Mouse (Mus musculus): ENCODE results near the gene Prkar2a. TPM values are rescaled to one million over a fixed set of nuclear protein-coding genes. Genes with fewer than 3 reads are reported as not detected.

The Prkar2a gene
- polyA plus RNA-seq (2015; fragmentation: Illumina TruSeq; extraction: RNeasy Lipid Tissue Mini Kit (QIAGEN cat#74804); ENCODE audit: low read depth, low replicate concordance) = 37.8 TPM

GRCm38 (mm10) chr9:108689106-108689505 is at the start of gene Prkar2a:
Gene Prkar2a (plus strand): TSS chr9:108689314.

GRCm38 (mm10) chr9:108648611-108649560 is 40.2 kb upstream of the Prkar2a start, which contains the start of gene Arih2:
Gene Arih2 (minus strand): TSS chr9:108649386.

DNA sequence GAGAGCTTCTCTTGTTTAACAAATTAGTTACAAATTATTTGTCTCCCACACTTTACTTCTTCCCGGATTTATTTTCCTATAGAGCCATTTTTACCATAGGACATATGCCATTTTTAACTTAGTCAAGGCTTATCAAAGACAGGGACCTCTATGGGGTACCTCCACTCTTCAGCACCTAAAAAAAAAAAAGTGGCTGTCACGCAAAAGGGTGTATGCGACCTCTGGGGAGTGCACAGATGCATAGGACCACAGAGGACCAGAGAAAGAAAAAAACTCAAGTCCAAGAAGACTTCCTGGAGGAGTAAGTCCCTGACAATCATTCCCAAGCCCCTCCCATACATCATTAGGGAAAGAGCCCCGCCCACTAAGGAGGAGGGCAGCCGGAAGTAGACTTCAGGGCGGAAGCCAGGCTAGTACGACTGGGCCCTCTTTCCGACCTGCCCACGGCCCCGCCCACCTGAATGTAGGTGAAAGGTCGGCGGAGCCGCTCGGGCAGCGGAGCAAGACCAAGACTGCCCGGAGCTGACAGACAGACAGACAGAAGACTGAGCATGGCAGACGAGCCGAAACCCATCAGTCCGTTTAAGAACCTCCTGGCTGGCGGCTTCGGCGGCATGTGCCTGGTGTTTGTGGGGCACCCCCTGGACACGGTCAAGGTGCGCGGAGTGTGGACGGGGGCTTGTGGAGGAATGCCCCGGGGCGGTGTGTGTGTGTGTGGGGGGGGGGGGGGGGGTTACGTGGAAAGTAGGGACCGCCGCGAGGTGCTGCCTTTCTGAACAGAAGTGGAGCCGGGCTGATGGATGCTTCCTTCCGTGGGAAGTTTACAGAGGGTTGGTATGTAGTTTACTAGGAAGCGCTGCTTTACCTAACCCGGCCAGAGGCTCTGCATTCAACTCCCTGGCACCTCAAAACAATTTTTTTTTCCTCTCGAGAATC is 27.2 kb upstream of the Prkar2a start, which contains the start of gene Slc25a20:
TSS of gene Slc25a20 (plus strand) at position 412 of the 936 bp plus-strand sequence.

DNA sequence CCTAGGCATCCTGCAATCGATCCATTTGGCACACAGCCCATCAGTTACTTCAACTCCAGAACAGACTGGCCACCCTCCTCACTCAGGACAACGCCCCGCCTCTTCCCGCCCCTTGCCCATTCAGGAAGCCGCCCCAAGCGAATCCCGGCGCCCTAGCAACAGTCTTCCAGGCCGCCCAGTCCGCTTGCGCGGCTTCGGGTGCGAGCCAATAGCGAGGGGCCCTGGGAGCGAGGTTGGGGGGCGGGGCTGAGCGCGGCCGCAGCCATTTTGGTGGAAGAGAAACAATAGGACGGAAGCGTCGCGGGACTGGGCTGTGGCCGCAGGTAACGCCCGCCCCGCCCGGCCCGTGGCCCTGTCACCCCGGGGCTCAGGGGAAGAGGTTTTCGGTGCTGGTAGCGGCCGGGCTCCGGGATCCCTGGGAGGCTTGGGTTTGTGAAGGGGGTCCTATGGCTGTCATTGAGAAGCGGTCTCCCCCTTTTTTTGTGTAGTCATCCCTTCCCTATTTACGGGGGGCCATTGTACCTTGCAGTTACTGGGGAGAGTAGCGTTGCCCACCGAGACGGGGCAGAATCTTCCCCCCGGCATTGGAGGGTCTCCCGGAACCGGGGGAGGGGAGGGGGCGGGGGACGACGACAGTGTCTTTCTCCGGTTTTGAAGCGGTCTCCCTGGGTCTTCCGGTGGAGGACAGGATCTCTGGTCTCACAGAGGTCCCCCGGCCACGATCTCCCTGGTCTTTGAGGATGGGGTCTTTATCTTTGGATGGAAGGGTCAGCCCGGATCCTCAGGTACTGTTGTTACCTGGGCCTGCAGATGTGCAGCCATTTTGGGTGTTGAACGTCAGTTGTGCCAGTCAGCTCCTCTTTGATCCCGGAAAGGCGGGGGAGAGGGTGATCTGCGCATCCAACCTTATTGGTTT is 94.7 kb downstream of the Prkar2a start, which contains the start of gene Ip6k2:
TSS of gene Ip6k2 (plus strand) at position 249 of the 916 bp plus-strand sequence.

Other genes starting within 250 kb of the Prkar2a start
- 21.9 TPM for gene Ccdc71, start 228.8 kb upstream of the Prkar2a start, polyA plus RNA-seq (2015; fragmentation: Illumina TruSeq; extraction: RNeasy Lipid Tissue Mini Kit (QIAGEN cat#74804); ENCODE audit: low read depth, low replicate concordance)
- 26.8 TPM for gene Klhdc8b, start 227.7 kb upstream of the Prkar2a start, polyA plus RNA-seq (2015; fragmentation: Illumina TruSeq; extraction: RNeasy Lipid Tissue Mini Kit (QIAGEN cat#74804); ENCODE audit: low read depth, low replicate concordance)
- 20.5 TPM for gene Lamb2, start 209.6 kb upstream of the Prkar2a start, polyA plus RNA-seq (2015; fragmentation: Illumina TruSeq; extraction: RNeasy Lipid Tissue Mini Kit (QIAGEN cat#74804); ENCODE audit: low read depth, low replicate concordance)
- 95.0 TPM for gene Usp19, start 198.7 kb upstream of the Prkar2a start, polyA plus RNA-seq (2015; fragmentation: Illumina TruSeq; extraction: RNeasy Lipid Tissue Mini Kit (QIAGEN cat#74804); ENCODE audit: low read depth, low replicate concordance)
- 70.9 TPM for gene Qars, start 181.6 kb upstream of the Prkar2a start, polyA plus RNA-seq (2015; fragmentation: Illumina TruSeq; extraction: RNeasy Lipid Tissue Mini Kit (QIAGEN cat#74804); ENCODE audit: low read depth, low replicate concordance)
- 77.0 TPM for gene Qrich1, start 172.5 kb upstream of the Prkar2a start, polyA plus RNA-seq (2015; fragmentation: Illumina TruSeq; extraction: RNeasy Lipid Tissue Mini Kit (QIAGEN cat#74804); ENCODE audit: low read depth, low replicate concordance)
- gene Impdh2, start 129.0 kb upstream of the Prkar2a start, polyA plus RNA-seq (2015; fragmentation: Illumina TruSeq; extraction: RNeasy Lipid Tissue Mini Kit (QIAGEN cat#74804); ENCODE audit: low read depth, low replicate concordance) = 66.7 TPM
- 58.9 TPM for gene Ndufaf3, start 121.9 kb upstream of the Prkar2a start, polyA plus RNA-seq (2015; fragmentation: Illumina TruSeq; extraction: RNeasy Lipid Tissue Mini Kit (QIAGEN cat#74804); ENCODE audit: low read depth, low replicate concordance)
- gene Dalrd3, start 119.4 kb upstream of the Prkar2a start, polyA plus RNA-seq (2015; fragmentation: Illumina TruSeq; extraction: RNeasy Lipid Tissue Mini Kit (QIAGEN cat#74804); ENCODE audit: low read depth, low replicate concordance) = 120 TPM
- 78.4 TPM for gene Wdr6, start 110.6 kb upstream of the Prkar2a start, polyA plus RNA-seq (2015; fragmentation: Illumina TruSeq; extraction: RNeasy Lipid Tissue Mini Kit (QIAGEN cat#74804); ENCODE audit: low read depth, low replicate concordance)
- 93.6 TPM for gene P4htm, start 91.6 kb upstream of the Prkar2a start, polyA plus RNA-seq (2015; fragmentation: Illumina TruSeq; extraction: RNeasy Lipid Tissue Mini Kit (QIAGEN cat#74804); ENCODE audit: low read depth, low replicate concordance)
- 39.4 TPM for gene Arih2, start 39.9 kb upstream of the Prkar2a start, polyA plus RNA-seq (2015; fragmentation: Illumina TruSeq; extraction: RNeasy Lipid Tissue Mini Kit (QIAGEN cat#74804); ENCODE audit: low read depth, low replicate concordance)
- gene Slc25a20, start 27.2 kb upstream of the Prkar2a start, polyA plus RNA-seq (2015; fragmentation: Illumina TruSeq; extraction: RNeasy Lipid Tissue Mini Kit (QIAGEN cat#74804); ENCODE audit: low read depth, low replicate concordance) = 19.6 TPM
- 163 TPM for gene Ip6k2, start 94.5 kb downstream of the Prkar2a start, polyA plus RNA-seq (2015; fragmentation: Illumina TruSeq; extraction: RNeasy Lipid Tissue Mini Kit (QIAGEN cat#74804); ENCODE audit: low read depth, low replicate concordance)
- gene Nckipsd, start 119.1 kb downstream of the Prkar2a start, polyA plus RNA-seq (2015; fragmentation: Illumina TruSeq; extraction: RNeasy Lipid Tissue Mini Kit (QIAGEN cat#74804); ENCODE audit: low read depth, low replicate concordance) = 48.6 TPM
- gene Celsr3, start 137.0 kb downstream of the Prkar2a start, polyA plus RNA-seq (2015; fragmentation: Illumina TruSeq; extraction: RNeasy Lipid Tissue Mini Kit (QIAGEN cat#74804); ENCODE audit: low read depth, low replicate concordance) = 27.4 TPM
- 14.9 TPM for gene Slc26a6, start 164.0 kb downstream of the Prkar2a start, polyA plus RNA-seq (2015; fragmentation: Illumina TruSeq; extraction: RNeasy Lipid Tissue Mini Kit (QIAGEN cat#74804); ENCODE audit: low read depth, low replicate concordance)
- gene Tmem89, start 225.3 kb downstream of the Prkar2a start, polyA plus RNA-seq (2015; fragmentation: Illumina TruSeq; extraction: RNeasy Lipid Tissue Mini Kit (QIAGEN cat#74804); ENCODE audit: low read depth, low replicate concordance) = not detected
- 368 TPM for gene Uqcrc1, start 247.3 kb downstream of the Prkar2a start, polyA plus RNA-seq (2015; fragmentation: Illumina TruSeq; extraction: RNeasy Lipid Tissue Mini Kit (QIAGEN cat#74804); ENCODE audit: low read depth, low replicate concordance)